Mouse (Mus musculus) hindbrain, postnatal 0 days (tissue): Measurements from ENCODE around the gene Anks1. TPM values are rescaled to one million over a fixed set of nuclear protein-coding genes. Genes with fewer than 3 reads are reported as not detected.

Source experiments
- ATAC-seq: fragments of 200-750 bp; cut with Nextera tagmentation; 2 replicates; pipeline ENCODE4 v1.8.0; 2017; ENCODE audit warnings: mild to moderate bottlenecking, moderate TSS enrichment, moderate library complexity
- DNase-seq: peaks from one replicate; pipeline ENCODE4 v3.0.0-alpha.2; 2015; ENCODE audit warnings: low spot score
- H3K27ac ChIP-seq: fragments of 300-500 bp; sonication (generic); 2 replicates; pipeline ENCODE4 v1.5.1; 2014; ENCODE audit warnings: mild to moderate bottlenecking
- H3K27me3 ChIP-seq: fragments of 300-500 bp; sonication (generic); 2 replicates; pipeline ENCODE4 v1.6.1; 2014; ENCODE audit warnings: low read length, mixed read lengths; ENCODE audit not compliant: insufficient read depth
- H3K36me3 ChIP-seq: fragments of 300-500 bp; sonication (generic); 2 replicates; pipeline ENCODE4 v1.6.1; 2014; ENCODE audit warnings: low read length, mixed read lengths; ENCODE audit not compliant: insufficient read depth
- H3K4me1 ChIP-seq: fragments of 300-500 bp; sonication (generic); 2 replicates; pipeline ENCODE4 v1.6.1; 2014; ENCODE audit warnings: antibody characterized with exemption, low read length, mixed read lengths; ENCODE audit not compliant: insufficient read depth
- H3K4me2 ChIP-seq: fragments of 300-500 bp; sonication (generic); 2 replicates; pipeline ENCODE4 v1.6.1; 2014; ENCODE audit warnings: low read depth, mild to moderate bottlenecking, low read length, moderate library complexity, mixed read lengths
- H3K4me3 ChIP-seq: fragments of 300-500 bp; sonication (generic); 2 replicates; pipeline ENCODE4 v1.5.1; 2014; ENCODE audit warnings: low read length
- H3K9ac ChIP-seq: fragments of 300-500 bp; sonication (generic); replicated peaks from 2 replicates; pipeline ENCODE4 v1.6.1; 2014; ENCODE audit warnings: mild to moderate bottlenecking, low read length, moderate library complexity, mixed read lengths
- H3K9me3 ChIP-seq: fragments of 300-500 bp; sonication (generic); 2 replicates; pipeline ENCODE4 v1.6.1; 2016; ENCODE audit warnings: low read length, mixed read lengths
- CTCF ChIP-seq: IDR thresholded peaks from 2 replicates; pipeline ENCODE4 v1.5.1; 2016; ENCODE audit warnings: antibody characterized with exemption, control low read depth, low read depth
- WGBS: fragments of 180-500 bp; shearing (Covaris S2); extraction: QIAGEN DNeasy Blood & Tissue Kit; methylation state at CpG from one replicate; pipeline ENCODE4 v1.1.7; 2014; 5-methylcytosine and 5-hydroxymethylcytosine counted together
- polyA plus RNA-seq: library from polyadenylated mRNA; unstranded; fragments of >200 nt; fragmentation: Nextera tagmentation; extraction: Ambion mirVana; gene quantifications from 2 replicates; pipeline ENCODE4 v1.2.1, GENCODE M21; 2015
- total RNA-seq: library from RNA; depleted of rRNA; stranded (reverse); fragments of >200 nt; gene quantifications from 2 replicates; pipeline ENCODE4 v1.2.3, GENCODE M21; 2014

The Anks1 gene
- total and polyA plus RNA-seq, 2 experiments from 2014 or later, result 35.8 to 102 TPM

DNA sequence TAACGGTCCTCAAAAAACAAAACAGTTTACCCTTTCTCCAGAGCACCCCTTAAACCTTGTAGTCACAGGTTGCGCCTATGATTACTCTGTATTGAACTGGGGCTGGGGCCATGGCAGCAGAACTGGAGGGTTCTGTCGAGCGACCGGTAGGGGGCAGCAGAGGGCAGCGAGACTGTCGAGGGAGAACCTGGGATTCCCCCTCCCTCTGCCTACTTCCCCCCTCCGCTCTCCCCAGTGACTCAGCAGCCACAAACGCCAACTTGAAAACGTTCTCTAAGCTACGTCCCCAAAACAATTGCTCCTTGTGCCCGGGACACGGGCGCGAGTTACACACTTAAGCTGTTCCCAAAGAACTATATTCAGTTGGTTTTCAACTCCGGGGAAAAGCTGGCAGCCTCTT, 175.9 kb downstream of the Anks1 start:
- DNase-seq (peak; percentile 94), ATAC-seq (peak; percentile 64; the same call in 1 of the 2 replicates)
- peak; percentile 98 for TF ChIP-seq CTCF
- Histone ChIP-seq H3K27me3 (no peaks in the 10 kb centered on the region), H3K36me3 (no peaks in the 10 kb centered on the region), H3K9ac (no peak overlapping the region), H3K9me3 (no peaks in the 10 kb centered on the region), H3K27ac (no peak overlapping the region), H3K4me1 (no peaks in the 10 kb centered on the region), H3K4me3 (no peak overlapping the region), H3K4me2 (peak overlapping the region; percentile 35; the same call in 1 of the 2 replicates)
- 1% methylated on average over 16 of the region's 16 CpGs for WGBS

GRCm38 (mm10) chr17:28087430-28087829, 178.3 kb downstream of the Anks1 start:
- Histone ChIP-seq H3K4me1 (no peaks in the 10 kb centered on the region), H3K27me3 (no peaks in the 10 kb centered on the region), H3K36me3 (no peaks in the 10 kb centered on the region), H3K4me2 (no peak overlapping the region), H3K27ac (no peak overlapping the region), H3K9me3 (no peaks in the 10 kb centered on the region), H3K4me3 (no peak overlapping the region), H3K9ac (no peak overlapping the region)
- WGBS, result 23% methylated on average over 5 of the region's 5 CpGs
- ATAC-seq (no peak), DNase-seq (no peak)
- TF ChIP-seq CTCF, result no peak

DNA sequence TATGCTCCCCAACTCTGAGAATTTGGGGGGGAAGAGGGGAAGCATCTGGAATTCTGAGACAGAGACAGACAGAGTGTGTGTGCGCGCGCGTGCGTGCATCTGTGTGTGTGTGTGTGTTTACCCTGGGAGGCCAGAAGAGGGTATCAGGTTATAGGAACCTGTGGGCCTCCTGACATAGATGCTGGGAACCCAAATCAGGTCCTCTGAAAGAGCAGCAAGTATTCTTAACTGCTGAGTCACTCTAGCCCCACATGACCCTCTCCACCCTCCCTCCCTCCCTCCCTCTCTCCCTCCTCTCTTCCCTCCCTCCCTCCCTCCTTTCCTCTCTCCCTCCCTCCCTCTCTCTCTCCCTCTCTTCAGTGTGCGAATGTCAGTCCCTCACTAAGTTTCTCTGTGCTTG, 179.6 kb downstream of the Anks1 start:
- Histone ChIP-seq H3K27me3 (no peaks in the 10 kb centered on the region), H3K27ac (no peak overlapping the region), H3K36me3 (no peaks in the 10 kb centered on the region), H3K9ac (no peak overlapping the region), H3K4me1 (no peaks in the 10 kb centered on the region), H3K9me3 (no peaks in the 10 kb centered on the region), H3K4me2 (no peak overlapping the region), H3K4me3 (no peak overlapping the region)
- no peak for TF ChIP-seq CTCF
- ATAC-seq, result no peak
- DNase-seq, result no peak
- WGBS, result 95% methylated on average over 6 of the region's 6 CpGs

GRCm38 (mm10) chr17:28092297-28092696, 183.2 kb downstream of the Anks1 start:
- no peak overlapping the region for H3K4me3 ChIP-seq
- H3K27me3 ChIP-seq, result no peaks in the 10 kb centered on the region
- H3K9ac ChIP-seq, result no peak overlapping the region
- no peaks in the 10 kb centered on the region for H3K36me3 ChIP-seq
- H3K4me2 ChIP-seq, result no peak overlapping the region
- peak; percentile 30 for TF ChIP-seq CTCF
- ATAC-seq, result no peak
- H3K27ac ChIP-seq, result no peak overlapping the region
- DNase-seq, result no peak
- no peaks in the 10 kb centered on the region for H3K4me1 ChIP-seq
- no peaks in the 10 kb centered on the region for H3K9me3 ChIP-seq
- 94% methylated on average over 2 of the region's 2 CpGs for WGBS

DNA sequence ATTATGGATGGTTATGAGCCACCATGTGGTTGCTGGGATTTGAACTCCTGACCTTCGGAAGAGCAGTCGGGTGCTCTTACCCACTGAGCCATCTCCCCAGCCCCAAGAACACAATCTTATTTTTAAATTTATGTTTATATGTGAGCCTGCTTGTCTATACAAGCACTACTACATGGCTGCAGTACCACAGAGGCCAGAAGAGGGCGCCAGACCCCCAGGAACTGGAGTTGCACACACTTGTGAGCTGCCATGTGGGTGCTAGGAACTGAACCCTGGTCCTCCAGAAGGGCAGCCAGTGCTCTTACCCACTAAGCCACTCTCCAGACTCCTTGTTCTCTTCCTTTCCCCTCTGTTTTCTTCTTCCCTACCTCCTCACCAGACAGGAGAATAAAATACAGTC, 184.7 kb downstream of the Anks1 start:
- H3K4me1 ChIP-seq, result no peaks in the 10 kb centered on the region
- no peak overlapping the region for H3K9ac ChIP-seq
- ATAC-seq (no peak), DNase-seq (no peak)
- H3K27me3 ChIP-seq, result no peaks in the 10 kb centered on the region
- WGBS, result 79% methylated on average over 3 of the region's 3 CpGs
- TF ChIP-seq CTCF, result peak; percentile 26; the same call in 1 of the 2 replicates
- H3K9me3 ChIP-seq, result no peaks in the 10 kb centered on the region
- H3K4me3 ChIP-seq, result no peak overlapping the region
- H3K4me2 ChIP-seq, result no peak overlapping the region
- H3K27ac ChIP-seq, result no peak overlapping the region
- no peaks in the 10 kb centered on the region for H3K36me3 ChIP-seq

DNA sequence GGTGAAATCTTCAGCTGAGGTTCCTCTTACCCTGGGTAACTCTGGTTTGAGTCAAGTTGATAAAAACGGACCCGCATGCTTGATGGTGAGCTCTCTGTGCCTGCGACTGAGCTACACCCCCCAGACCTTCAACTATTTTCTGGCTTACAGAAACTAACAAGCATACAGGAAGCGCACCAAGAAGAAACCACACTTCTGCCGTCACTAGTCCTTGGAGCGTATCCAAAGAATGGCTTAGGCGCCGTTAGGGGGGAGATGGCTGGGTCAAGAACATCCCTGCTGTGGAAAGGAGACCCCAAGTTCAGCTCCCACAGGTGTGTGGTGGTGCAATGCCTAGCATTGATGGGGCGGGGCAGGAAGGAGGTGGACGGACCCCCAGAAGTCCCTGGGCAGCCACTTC, 187.3 kb downstream of the Anks1 start:
- ATAC-seq (no peak), DNase-seq (no peak)
- Histone ChIP-seq H3K4me2 (no peak overlapping the region), H3K27me3 (no peaks in the 10 kb centered on the region), H3K9ac (no peak overlapping the region), H3K9me3 (no peaks in the 10 kb centered on the region), H3K27ac (no peak overlapping the region), H3K36me3 (no peaks in the 10 kb centered on the region), H3K4me3 (no peak overlapping the region), H3K4me1 (no peaks in the 10 kb centered on the region)
- 72% methylated on average over 10 of the region's 10 CpGs for WGBS
- no peak for TF ChIP-seq CTCF

DNA sequence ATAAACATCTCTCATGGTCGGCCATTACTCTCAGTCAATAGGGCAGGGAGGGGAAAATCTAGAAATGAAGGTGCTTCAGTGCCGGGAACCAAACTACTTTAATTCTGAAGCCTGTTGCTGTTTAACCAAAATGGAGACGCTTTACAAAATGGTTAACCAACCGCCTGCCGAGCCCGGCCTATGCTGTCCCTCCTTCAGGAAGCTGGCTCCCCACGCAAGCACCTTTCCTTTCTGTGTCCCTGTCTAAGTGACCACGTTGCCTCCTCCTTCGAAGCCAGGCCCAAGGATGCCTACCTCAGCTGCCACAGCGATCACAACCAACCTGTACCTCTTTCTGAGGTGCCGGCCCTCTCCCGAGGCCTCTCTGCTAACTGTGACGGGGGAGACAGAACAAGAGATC, 188.2 kb downstream of the Anks1 start:
- Histone ChIP-seq H3K27me3 (no peaks in the 10 kb centered on the region), H3K36me3 (no peaks in the 10 kb centered on the region), H3K4me2 (no peak overlapping the region), H3K27ac (no peak overlapping the region), H3K9me3 (no peaks in the 10 kb centered on the region), H3K4me1 (no peaks in the 10 kb centered on the region), H3K4me3 (no peak overlapping the region), H3K9ac (no peak overlapping the region)
- no peak for TF ChIP-seq CTCF
- 92% methylated on average over 13 of the region's 13 CpGs for WGBS
- DNase-seq (no peak), ATAC-seq (no peak)
